Mouse (Mus musculus): ENCODE data around the gene Fgd3.

DNA sequence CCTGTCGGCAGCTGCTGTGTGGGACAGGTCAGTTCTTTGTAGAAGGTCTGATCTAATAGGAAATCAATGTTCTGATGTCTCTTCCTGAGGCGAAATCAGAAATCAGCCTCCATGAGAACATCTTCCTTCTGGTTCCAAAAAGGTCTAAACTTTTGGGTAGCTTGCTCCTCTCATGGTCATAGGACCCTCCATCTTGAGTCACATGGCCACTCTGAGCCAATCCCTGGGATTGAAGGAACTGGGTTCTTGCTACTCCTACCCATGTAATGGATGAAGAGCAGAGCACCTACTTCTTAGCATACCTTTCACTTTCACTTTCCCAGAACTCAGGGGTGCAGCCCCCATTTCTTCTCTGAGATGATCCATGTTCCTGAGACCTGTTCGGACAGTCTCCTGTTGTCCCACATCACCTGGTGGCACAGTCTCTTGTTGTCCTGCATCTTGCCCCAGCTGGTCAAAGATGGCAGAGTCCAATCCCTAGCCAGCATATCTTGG lies 62.2 kb downstream of the Fgd3 start:
- TF ChIP-seq POLR2A (IDR thresholded peaks at IDR 0.05; ENCODE audit: control insufficient read depth, low read depth, low read length), result no peak
- no peak for TF ChIP-seq CTCF (IDR thresholded peaks at IDR 0.05; ENCODE audit: control insufficient read depth, insufficient read depth, insufficient replicate concordance, low read depth, low read length)

Data from testis, adult 2 months (tissue).